Mouse (Mus musculus) layer of hippocampus, postnatal 36 days (tissue): ENCODE data around the gene Olfr1370. TPM values are rescaled to one million over a fixed set of nuclear protein-coding genes. Genes with fewer than 3 reads are reported as not detected.
"Not testable (repeated sequence)": the region's sequence is repeated elsewhere in the genome, so short reads cannot be mapped to it uniquely, and the experiment has no call there.

Source experiments
- DNase-seq, 2 experiments: peaks; one replicate each; pipeline ENCODE4 v3.0.0; 2022
- total RNA-seq, 2 experiments: library from RNA; stranded (reverse); gene quantifications; 2 replicates each; pipeline ENCODE4 v1.2.3; 2021

Gene Olfr1370
- not detected for total RNA-seq

DNA sequence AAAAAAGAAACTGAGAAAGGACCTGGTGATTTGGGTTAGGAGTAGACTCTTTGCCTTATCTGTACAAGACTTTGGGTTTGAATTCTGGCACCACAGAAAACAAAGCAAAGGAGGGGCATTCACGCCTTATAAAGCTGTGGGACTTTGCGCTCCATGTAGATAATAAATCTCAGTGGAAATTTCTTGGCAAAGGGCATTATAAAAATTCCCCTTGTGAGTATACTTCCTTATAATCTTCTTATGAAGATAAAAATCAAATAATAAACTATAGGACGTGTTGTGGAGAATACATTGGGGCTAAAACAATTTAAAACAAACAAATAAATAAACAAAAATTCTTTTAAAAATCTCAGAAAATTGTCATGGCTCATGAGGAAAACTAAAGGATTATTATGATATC, at the start of gene Olfr1370:
Gene Olfr1370 (minus strand): TSS at position 101 of the 400 bp plus-strand sequence.
- DNase-seq: no peak

DNA sequence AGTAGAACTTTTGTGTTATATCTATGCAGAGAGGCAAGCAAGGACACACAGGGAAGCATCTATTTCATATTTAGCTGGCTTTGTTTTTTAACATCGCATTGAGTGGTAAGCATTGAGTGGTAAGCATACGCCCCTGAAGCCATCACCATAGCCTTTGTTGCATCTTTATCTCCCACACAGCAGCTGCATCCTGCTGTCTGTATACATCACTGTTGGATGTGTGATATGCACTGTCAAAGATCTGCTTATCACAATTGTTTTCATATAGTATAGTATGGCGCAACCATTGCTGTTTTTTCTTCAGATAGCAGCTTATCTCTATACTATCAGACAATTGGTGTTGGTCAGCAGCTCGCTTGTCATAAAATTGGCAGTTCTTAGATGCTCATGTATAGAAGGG, 39.4 kb upstream of the Olfr1370 start:
- no peak for DNase-seq

DNA sequence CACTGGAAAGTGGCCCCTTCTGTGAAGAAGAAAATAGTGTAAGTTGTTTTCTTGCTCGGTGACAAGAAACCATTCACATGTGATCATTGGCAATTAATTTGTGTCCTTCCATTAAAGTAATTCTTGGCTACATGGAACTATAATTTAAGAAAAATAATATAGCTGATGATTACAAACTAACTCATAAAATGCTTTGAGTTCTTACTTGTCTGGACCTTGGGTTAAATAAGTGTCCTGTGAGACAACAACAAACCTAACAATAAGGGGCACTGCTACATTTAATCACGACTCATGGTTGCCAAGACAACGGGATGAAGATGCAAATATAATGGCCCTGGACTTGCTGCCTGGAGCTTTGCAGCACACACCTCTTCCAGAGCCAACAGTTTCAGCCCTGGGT, 36.4 kb upstream of the Olfr1370 start, which contains the start of gene Olfr1369-ps1:
Gene Olfr1369-ps1 (plus strand): TSS at position 301 of the 400 bp plus-strand sequence.
- not testable (repeated sequence) for DNase-seq

GRCm38 (mm10) chr13:21110441-21110840, 35.7 kb upstream of the Olfr1370 start:
- DNase-seq: no peak

DNA sequence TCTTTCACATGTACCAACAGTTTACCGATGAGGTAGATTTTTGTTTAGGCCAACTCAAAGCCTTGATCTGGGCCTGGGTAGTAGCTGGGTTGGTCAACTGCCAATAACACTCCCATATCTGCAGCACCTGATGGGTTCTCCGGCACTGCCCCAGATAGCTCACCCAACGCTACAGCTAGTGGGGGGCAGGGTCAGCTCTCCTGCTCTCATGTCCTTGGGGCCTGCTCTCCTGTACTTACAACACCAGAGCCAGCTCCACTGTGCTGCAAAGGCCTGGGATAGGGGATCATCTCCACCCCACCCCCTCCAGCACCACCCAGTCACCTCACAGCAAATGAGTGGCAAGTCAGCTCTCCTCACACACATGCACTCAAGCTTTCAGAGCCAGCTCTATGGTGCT, 35.0 kb upstream of the Olfr1370 start:
- DNase-seq: no peak

GRCm38 (mm10) chr13:21082686-21083085, 7.9 kb upstream of the Olfr1370 start:
- DNase-seq: no peak

DNA sequence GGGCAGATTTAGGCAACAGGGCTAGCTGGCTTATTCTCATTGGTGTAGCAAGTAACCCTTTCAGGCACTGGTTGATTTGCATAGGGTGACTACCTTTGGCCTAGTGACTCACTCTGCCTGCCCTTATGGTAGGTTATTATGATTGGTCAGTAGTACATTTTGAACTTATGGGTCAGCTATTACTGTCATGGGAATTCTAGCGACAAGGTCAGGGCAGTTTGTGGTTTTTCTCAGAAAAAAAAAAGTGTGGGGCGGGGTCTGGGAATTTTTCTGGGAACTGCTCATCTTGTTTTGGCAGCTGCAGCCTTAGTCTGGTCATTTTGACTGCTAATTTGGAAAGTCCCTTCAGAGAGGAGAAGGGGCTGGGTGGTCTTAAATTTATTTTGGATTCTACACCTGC, 8.7 kb downstream of the Olfr1370 start:
- no peak for DNase-seq

GRCm38 (mm10) chr13:21050118-21050517, 24.6 kb downstream of the Olfr1370 start:
- DNase-seq: no peak

- no peak for DNase-seq
Measured at GRCm38 (mm10) chr13:21040589-21041199, 34.1 kb downstream of the Olfr1370 start.

- no peak for DNase-seq
Measured at GRCm38 (mm10) chr13:21035981-21036380, 38.8 kb downstream of the Olfr1370 start.

DNA sequence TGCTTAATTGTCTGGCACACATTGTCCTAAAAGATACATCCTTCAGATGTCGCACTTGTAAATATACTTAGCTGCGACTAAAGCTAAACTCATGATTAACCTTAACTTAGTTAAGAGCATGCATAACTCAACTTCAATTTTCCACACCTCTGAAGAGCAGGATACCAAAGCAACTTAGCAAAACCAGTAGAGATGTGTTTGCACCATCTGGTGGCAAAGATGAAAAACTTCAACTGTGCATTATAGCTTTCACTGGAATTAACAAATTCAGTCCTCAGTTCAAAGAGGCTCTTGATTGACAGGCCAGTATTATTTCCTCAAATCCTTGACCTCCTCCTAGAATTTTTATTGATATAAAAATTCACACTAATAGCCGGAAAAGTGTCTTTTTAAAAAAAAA, 39.7 kb downstream of the Olfr1370 start:
- DNase-seq: no peak

- DNase-seq: peak; percentile 12 to 25
Measured at GRCm38 (mm10) chr13:21033176-21033575, 41.6 kb downstream of the Olfr1370 start.

DNA sequence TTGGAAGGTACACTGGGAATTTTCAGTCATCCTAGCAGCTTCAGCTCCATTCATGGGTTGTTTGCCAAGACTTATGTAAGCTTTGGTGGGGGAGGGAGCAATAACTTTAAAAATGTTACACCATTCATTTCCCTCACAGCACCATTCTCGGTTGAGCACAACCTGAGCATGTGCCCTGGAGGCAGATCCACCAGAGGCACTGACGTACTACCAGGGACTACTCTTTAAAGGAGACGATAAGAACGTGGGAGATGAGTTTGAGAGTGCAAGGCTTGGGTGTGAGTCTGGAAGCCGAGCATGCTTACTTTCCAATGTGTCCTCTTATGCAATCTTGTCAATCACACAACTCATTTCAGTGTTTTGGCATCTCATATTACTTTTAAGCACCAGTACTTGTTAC, 49.9 kb downstream of the Olfr1370 start:
- DNase-seq: no peak

Other genes with a start within 250 kb of the Olfr1370 start
- not detected for gene Olfr1369-ps1, start 36.5 kb upstream of the Olfr1370 start, total RNA-seq
- not detected for gene Olfr263, start 54.7 kb upstream of the Olfr1370 start, total RNA-seq
- not detected for gene Olfr1368, start 70.9 kb upstream of the Olfr1370 start, total RNA-seq
- 10 to 100 TPM; 37.3 to 41.1 TPM for gene Trim27, start 104.5 kb upstream of the Olfr1370 start, total RNA-seq
- gene Gpx5, start 217.8 kb upstream of the Olfr1370 start, total RNA-seq: not detected
- gene Gpx6, start 237.2 kb upstream of the Olfr1370 start, total RNA-seq: not detected